Mouse (Mus musculus): ENCODE results near the gene Mrap2.
"Not testable (repeated sequence)": the region's sequence is repeated elsewhere in the genome, so short reads cannot be mapped to it uniquely, and the experiment has no call there.

The Mrap2 gene

DNA sequence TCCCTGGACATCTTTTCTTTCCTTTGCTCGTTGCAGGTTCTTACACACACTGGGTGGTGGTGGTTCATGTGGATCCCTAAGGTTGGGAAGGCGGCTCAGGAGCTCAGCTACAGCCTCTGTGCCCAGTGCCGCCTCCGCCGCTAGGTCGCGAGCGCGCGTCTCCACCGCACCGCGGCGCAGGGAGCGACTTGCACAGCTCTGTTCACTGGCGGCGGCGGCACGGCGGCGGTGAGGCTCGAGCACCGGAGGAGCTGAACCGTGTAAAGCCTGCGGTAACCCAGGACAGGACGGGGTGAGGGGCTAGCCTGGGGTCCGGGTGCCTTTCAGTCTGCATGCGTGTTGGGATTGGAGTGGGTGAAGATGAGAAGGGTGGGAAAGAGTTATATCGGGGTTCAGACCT lies at the start of gene Mrap2:
Gene Mrap2, plus strand, starts transcription at position 201 of the 400 bp plus-strand sequence.
- DNase-seq: peak; percentile 18

DNA sequence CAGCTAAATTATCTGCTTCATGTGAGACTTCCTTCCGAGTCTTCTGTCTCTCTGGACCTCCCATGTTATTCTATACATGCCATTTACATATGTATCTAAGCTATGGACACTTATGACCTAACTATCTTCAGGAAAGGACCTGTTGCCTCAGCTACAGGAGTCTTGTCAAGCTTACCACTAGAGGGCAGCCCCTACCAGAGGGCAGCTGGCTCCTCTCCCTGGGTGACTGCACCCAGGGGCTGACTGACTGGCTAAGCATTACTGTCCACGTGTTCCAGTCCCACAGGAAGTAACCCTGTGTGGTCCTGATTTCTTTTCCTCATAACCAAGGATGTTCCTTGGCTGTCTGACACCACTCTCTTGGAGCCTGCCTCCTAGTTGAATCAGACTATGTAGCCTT lies 46.1 kb upstream of the Mrap2 start:
- DNase-seq: peak; percentile 13

GRCm38 (mm10) chr9:87115019-87115418 lies 29.1 kb upstream of the Mrap2 start:
- no peak for DNase-seq

GRCm38 (mm10) chr9:87115456-87115931 lies 28.6 kb upstream of the Mrap2 start:
- no peak for DNase-seq

DNA sequence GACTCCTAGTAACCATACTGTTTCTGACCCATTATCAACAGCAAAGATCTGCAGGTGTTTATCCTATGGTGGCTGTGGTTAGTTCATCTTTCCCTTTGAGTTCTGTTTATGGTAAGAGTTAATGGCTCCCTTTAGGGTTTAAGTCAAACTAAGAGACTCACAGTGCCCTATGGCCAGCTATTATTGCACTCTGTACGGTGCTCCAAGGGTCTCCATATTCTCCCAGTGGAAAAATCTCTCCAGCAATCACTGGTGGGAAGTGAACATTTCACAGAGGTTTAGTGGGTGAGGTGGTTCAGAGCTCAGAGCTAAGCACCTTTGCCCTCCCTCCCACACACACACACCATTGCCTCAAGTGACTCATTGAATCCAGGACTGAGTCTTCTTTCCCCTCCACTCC lies 28.1 kb upstream of the Mrap2 start:
- no peak for DNase-seq

DNA sequence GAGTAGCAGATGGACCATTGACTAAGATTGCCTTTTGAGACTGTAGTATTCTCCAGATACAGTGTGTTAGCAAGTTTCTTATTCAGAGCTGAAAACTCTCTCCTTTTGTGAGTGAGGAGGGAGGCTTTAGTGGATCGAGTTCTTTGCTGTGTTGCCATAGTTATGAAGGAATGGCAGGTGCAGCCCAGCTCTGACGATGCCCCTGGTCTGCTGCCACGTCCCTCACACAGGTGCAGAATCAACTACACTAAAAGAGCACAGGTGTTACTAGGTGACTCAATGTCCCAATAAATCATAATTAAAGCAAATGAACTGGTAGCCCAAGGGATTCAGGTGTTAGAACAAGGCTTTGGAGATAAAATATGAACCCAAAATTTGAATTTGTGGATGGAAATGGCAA lies 25.1 kb upstream of the Mrap2 start:
- no peak for DNase-seq

DNA sequence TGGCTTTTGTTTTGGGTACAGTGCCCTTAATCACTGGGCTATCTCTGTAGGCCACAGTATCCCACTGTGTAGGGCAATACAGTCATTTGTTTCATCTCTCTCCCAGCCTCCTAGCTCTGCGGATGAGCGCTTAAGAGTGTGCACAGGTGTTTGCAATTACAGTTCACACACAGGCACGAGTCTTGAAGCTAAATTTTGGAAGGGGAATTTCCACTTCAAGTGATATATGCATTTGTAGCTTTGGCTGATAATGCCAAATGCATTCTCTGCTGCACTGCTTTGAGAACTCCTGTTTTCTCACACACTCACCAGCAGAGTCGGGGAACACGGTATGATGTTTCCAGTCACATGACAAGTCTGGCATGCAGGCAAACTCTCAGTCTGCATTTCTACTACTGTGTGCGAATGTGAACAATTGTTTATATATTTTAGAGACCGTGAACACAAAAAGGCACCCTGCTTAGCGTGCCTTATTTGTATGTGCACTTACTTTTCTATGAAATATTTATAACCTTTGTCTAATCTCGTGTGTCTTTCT lies 22.1 kb upstream of the Mrap2 start:
- DNase-seq: no peak

- DNase-seq: not testable (repeated sequence)
These were observed 17.1 kb upstream of the Mrap2 start for GRCm38 (mm10) chr9:87127046-87127445.

DNA sequence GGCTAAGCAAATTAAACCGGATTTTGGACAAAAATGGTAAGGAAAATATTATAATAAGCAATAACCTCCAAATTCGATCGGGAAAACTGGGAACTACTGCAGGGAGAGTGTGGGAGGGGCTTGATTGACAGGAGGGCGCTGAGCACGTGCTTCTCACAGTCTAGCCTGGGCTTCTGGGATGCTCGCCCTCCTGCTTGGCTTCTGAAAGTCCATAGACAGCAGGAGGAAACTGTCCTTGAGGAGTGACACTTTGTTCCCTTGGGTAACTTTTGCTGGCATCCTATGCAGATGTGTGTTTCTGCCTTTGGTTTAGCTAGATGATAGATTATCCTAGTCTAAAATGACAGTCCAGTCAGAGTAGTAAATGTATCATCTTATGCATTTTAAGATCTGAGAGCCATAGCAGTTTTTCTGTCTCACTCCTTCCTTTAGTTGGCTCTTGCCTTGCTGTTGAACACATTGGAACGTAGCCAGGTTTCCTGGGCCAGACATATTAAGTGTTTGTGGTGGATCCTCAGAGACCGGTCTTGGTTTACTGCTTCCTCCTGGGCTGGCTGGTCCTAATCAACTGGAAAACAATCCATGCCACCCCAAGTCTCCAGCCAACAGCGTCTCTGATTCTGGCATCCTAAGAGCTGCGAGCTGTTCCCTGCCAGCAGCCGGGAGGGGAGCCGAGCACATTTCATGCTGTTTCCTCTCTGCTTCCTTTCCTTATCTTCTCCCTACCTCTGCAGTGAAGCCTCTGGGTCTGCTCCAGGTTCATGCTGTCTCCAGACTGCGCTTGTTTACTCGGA lies 8.1 kb upstream of the Mrap2 start:
- no peak for DNase-seq

DNA sequence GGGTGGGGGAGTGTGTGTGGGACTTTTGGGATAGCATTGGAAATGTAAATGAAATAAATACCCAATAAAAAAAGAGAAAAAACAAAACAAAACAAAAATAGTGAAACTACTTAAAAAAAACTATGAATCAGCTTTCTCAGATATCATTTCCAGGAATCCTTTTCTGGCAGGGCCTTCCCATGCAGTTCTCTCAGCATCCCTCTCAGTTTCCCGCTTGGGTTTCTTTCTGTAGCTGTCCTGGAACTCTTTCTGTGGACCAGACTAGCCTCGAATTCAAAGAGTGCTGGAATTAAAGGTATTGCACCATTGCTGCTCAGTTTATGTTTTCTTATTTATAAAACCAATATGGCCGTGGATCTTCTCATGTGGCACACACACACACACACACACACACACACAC lies 1.0 kb upstream of the Mrap2 start:
- DNase-seq: no peak

GRCm38 (mm10) chr9:87144532-87144931 lies 426 bp downstream of the Mrap2 start:
- DNase-seq: peak; percentile 3

- DNase-seq: no peak
These were observed 1.1 kb downstream of the Mrap2 start for GRCm38 (mm10) chr9:87145180-87145579.

GRCm38 (mm10) chr9:87145671-87146070 lies 1.6 kb downstream of the Mrap2 start:
- DNase-seq: no peak

- DNase-seq: no peak
These were observed 2.3 kb downstream of the Mrap2 start for GRCm38 (mm10) chr9:87146400-87146799.

DNA sequence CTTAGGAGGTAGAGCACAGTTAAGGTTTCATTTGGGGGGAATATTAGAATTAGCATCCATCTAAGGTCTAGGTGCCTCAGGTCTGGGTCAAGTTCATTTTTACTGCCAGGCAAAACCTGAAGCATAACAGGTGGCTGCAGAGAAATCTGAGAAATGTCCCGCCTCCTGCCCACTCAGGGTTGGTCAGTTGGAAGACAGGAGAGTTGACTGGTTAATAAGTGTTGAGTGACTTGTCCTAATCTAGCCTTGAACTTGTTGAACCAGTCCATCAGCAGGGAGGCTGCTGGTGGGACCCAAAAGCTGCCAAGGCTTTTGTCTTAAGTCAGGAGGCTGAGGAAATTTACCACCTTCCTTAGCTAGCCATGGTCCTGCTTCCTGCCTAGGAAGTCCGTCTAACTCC lies 3.8 kb downstream of the Mrap2 start:
- no peak for DNase-seq

DNA sequence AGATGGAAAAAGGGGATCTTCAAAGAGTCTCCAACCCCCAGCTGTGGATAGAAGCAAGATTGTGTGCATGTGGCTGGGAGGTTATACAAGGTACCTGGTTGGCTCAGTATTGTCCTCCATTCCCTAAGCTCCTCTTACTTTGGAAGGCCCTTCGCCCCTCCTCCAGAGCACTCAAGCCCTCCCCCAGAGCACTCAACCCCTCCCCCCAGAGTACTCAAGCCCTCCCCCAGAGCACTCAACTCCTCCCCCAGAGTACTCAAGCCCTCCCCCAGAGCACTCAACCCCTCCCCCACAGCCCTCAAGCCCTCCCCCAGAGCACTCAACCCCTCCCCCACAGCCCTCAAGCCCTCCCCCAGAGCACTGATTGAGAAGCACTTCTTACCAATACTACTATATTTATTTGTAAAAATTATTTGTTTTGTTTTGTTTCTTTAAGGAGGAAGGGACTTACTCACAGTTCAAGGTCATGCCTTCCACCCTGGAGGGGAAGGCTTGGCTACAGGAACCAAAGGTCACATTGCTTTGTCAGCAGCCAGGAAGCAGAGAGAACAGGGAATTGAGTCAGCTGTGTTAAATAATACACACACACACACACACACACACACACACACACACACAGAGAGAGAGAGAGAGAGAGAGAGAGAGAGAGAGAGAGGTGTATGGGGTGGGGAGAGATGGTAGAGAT lies 8.7 kb downstream of the Mrap2 start:
- DNase-seq: no peak

DNA sequence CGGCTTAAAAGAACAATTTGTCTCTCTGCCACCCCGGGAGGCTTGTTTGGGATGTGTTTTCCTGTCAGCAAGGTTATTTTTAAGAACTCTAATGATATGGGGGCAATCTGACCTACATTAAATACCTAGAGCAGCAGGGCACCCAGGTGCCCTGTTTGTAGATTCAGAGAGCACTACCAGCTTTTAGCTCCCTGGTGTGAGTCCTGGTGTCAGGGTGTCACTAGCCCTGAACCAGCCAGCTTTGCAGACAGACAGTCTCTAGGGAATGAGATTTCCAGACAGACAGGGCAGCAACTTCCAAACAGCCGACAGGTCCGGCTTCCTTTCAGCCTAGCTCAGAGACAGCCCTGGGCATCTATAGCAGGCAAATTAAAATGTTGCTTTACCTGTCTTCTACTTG lies 18.5 kb downstream of the Mrap2 start:
- no peak for DNase-seq

- DNase-seq: no peak
These were observed 23.1 kb downstream of the Mrap2 start for GRCm38 (mm10) chr9:87167001-87167830.

GRCm38 (mm10) chr9:87168051-87168450 lies 23.9 kb downstream of the Mrap2 start:
- DNase-seq: no peak

DNA sequence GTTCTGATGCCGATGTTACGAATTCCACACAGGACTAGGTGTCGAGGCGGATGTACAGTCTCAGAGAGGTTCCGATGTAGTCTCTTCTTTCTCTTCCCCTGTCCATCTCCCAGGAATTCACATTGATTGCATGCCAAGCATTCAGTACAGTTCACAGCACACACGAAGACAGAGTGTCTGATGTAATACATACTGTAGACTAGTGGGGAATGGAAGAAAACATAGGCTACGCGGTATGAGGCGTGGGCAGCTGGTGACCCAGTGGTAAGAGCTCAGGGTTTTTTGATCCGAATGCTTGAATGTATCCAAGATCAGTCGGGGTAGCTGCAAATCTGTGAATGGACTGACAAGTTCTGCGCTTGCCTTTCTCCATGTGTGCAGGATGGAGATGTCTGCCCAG lies 25.0 kb downstream of the Mrap2 start:
- DNase-seq: no peak

DNA sequence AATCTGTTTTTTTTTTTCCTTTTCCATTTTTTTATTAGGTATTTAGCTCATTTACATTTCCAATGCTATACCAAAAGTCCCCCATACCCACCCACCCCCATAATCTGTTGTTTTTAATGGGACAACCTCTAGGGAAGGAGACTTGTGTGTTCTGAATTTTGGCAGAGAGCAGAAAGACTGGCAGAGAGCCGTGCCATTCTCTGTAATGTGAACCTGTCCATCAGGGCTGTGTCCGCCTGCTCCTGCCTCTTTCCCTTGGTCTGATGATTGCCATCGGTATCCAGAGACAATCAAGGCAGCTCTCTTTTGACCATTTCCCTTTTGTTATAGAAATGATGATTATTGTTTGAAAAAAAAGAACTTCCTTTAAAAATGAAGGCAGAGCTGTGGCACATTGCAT lies 26.8 kb downstream of the Mrap2 start:
- no peak for DNase-seq

GRCm38 (mm10) chr9:87171517-87171916 lies 27.4 kb downstream of the Mrap2 start:
- no peak for DNase-seq

GRCm38 (mm10) chr9:87178534-87178933 lies 34.4 kb downstream of the Mrap2 start:
- DNase-seq: no peak

All from thymus, postnatal 14 days (tissue).